In the genomic region with DNA sequence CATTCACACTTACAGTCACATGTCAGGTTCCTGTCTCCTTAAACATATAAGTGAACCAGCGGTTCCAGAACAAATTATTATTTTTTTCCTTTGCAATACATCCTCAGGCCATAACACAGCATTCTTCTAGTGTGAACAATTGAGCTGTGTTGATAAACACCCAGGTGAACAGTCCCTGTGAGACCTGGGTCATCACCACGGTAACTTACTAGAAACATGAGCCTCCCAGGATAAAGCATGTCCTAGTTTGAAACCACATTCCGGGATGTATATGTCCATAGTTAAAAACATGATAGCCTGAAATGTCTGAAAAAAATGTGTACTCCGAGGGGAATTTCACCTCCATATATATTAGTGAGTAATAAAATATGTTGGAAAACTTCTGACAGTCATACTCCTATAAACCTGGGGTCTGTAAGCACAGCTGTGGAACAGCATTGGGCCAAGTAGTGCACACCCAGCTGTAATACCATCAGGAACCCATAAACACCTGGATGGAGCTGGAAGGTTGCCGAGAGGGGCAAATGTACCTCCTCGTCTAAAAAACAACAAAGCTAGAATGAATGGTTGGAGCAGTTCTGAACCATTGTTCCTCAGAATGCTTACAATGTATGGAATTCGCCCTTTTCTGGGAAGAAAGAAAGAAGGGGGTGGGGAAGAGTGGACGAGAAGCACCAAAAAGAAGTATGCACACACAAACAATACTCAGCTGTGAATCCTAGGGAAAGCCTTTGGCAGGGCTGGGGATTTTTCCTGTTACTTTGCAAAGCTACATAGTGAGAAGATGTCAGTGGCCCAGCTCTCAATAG, we compare ENCODE assay signal across 11 mouse cellular contexts.
"Had no signal": no experiment of that assay in that cellular context is flagged by ENCODE, and none has a peak within 500 bp of the region (broad histone marks: within the 10 kb centered on the region; RNA-seq: fewer than 3 reads in every experiment).

No protein-coding gene starts in this region.

- H3K9ac ChIP-seq: liver, embryonic 14.5 days; midbrain, embryonic 12.5 days; neural tube, embryonic 13.5 days had no signal

- DNase-seq: kidney, adult 8-10 months; kidney, postnatal 36 days; layer of hippocampus, adult 9-11 months; layer of hippocampus, postnatal 36 days; lung, adult 18-20 months; right cerebral cortex, postnatal 14 days had no signal

- H3K4me1 ChIP-seq: midbrain, embryonic 12.5 days; neural tube, embryonic 13.5 days had no signal

- H3K27me3 ChIP-seq: midbrain, embryonic 12.5 days; neural tube, embryonic 13.5 days had no signal

- H3K36me3 ChIP-seq: midbrain, embryonic 12.5 days; neural tube, embryonic 13.5 days had no signal

- H3K4me2 ChIP-seq: midbrain, embryonic 12.5 days; neural tube, embryonic 13.5 days had no signal

- H3K4me3 ChIP-seq: midbrain, embryonic 12.5 days; neural tube, embryonic 13.5 days had no signal

- ATAC-seq: midbrain, embryonic 16.5 days had no signal

- H3K27ac ChIP-seq: kidney, postnatal 0 days; liver, embryonic 14.5 days; midbrain, embryonic 12.5 days; neural tube, embryonic 13.5 days had no signal
